Mouse (Mus musculus) layer of hippocampus, adult 8-10 months (tissue): Measurements from ENCODE around the gene Tns1. TPM values are rescaled to one million over a fixed set of nuclear protein-coding genes. Genes with fewer than 3 reads are reported as not detected.
A peak's percentile ranks its signal among the peaks of the same experiment; 100 is the strongest.
"Not testable (repeated sequence)": the region's sequence is repeated elsewhere in the genome, so short reads cannot be mapped to it uniquely, and the experiment has no call there.

ENCODE experiments used
- DNase-seq, 2 experiments: peaks; one replicate each; pipeline ENCODE4 v3.0.0; 2022; ENCODE audit warnings: low spot score in 2 of 2
- total RNA-seq, 4 experiments: library from RNA; stranded (reverse); gene quantifications; 2 replicates each; pipeline ENCODE4 v1.2.4; 2022

Tns1 gene
- total RNA-seq = 10 to 100 TPM; 44.4 to 54.8 (median 47.4) TPM

DNA sequence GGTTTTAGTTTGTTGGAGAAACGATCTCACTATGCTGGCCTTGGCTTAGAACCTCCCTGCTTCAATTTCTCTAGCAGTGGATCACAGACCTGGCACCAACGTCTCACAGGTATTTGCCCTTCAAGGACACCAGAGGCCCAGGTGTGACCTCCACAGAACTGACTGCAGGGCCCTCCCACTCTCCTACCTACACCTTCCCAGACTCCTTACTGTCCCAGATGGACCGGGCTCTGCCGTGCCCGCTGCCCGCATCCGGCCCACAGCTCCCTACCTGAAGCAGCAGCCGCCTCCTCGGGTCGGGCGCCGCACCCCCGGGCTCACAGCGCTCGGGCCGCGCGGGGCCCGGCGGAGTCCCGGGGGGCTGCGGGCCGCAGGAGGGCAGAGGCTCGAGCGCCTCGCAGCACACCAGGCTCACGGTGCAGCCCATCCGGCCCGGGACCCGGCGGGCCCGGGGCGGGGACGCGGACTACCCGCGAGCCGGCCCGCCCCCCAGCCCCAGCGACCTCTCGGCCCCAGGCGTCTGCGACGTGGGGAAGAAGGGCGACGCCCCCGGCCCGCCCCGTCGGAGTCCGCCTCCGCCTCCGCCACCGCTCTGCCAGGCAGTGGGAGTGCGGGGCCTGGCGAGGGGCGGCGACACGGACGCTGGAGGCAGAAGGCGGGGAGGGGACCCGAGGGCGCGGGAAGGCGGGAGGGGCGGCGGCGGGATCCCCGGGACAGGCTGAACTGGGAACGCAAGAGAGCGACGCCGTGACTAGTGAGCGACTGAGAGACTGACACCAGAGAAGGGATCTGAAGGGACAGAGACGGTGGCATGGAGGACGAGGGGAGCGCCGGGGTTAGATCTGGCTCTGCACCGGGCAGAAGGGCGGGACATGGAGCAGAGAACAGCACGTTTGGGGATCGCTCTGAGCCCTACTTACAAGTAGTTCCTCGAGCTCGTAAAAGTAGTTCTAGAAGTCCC, at the start of gene Tns1:
Gene Tns1, minus strand, starts transcription at position 429 of the 961 bp plus-strand sequence.
- DNase-seq = no peak

DNA sequence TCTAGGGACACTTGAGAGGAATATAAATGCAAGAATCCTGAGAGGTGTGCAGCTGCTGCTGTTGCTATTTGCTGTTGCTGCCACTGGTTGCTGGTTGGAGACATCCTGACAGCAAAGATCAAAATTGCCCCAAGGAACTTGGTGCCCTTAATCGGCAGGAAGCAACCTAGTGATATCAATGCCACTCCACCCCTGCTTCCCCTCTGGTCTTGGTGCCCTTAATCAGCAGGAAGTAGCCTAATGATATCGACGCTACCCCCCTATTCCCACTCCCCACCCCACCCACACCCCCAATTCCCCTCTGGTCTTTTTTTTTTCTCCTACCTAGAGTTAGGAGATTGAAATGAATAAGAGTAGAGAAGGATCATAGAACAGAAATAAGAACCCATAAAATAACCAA, 48.5 kb upstream of the Tns1 start:
- DNase-seq = no peak

DNA sequence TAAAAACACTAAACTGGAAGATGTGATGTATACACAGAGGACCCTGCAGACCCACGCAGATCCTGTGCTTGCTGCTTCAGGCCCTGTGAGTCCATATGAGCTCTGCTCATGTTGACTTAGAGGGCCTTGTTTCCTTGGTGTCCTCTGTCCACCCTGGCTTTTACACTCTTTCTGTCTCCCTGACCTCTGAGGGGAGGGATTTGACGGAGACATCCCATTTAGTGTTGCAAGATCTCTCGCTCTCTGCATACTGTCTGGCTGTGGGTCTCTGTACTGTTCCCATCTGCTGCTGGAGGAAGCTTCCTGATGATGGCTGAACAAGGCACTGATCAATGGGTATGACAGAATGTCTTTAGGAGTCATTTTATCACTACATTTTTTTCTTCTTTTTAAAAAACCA, 45.5 kb upstream of the Tns1 start:
- no peak for DNase-seq

DNA sequence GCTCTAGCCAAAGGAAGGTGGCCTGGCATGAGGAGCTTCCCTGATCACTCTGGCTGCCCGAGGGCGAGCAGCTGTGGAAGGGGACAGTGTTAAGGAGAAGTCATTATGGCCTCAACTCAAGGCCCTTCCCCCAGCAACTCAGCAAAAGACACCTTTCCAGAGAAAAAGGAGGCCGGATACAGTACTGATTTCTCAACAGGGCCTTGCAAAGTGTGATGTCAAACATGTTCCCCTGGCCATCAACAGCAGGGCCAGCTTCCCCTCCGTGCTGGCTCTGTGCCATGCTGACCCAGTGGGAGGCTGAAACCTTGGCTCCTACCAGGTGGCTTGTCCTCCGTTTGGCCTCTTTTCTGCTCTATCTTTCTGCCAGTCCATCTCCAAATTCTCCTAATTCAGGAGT, 42.9 kb upstream of the Tns1 start:
- DNase-seq = no peak

DNA sequence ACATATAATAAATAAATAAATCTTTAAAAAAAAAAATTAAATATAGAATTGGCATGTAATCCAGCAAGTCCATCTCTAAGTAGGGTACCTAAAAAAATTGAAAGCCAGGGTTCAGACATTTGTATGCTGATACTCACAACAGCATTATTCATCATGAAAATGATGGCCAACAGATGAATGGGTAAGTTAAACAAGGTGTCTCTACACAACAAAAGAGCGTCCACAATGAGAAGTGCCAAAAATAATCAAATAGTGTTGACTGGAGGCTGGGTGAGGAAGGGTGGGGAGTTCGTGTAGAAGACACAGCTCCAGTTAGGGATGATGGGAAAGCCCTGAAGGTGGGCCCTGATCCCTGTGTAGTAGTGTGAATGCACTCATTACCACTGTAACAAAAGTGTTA, 35.8 kb upstream of the Tns1 start:
- no peak for DNase-seq

DNA sequence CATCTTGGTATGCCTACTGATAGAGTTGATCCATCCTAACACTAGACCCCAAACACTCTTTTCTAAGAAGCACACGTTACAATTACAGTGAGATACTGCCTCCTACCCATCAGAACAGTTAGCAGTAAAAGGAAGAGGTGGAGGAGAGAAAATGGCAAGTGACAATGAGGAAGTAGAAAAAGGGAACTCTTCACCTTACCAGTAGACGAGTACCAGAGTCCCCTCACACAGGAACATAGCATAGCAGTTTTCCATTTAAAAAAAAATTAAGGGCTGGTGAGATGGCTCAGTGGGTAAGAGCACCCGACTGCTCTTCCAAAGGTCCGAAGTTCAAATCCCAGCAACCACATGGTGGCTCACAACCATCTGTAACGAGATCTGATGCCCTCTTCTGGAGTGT, 35.4 kb upstream of the Tns1 start:
- DNase-seq = not testable (repeated sequence)

DNA sequence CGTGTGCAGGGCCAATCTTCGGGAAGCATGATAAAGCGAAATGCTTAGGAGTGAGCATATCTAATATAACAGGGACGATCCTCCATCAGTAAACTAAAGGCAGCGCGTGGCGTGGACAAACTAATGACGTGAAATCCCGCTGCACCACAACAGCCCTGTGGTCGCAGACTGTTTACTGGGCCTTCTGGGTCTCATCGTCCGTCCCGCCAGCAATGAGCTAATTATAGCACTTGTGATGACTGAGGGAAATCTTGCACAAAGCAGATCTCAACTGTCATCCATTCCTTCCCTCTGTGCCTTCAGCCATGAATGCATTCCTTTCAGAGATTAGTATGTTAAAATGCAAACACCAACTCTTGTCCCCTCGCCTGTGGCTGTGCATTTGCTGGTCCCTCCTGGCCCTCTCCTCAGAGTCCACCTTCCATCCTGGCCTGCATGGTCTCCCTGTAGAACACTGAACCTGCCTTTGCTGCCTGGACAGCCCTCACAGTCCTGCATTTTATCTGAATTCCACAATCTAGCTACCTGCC, 32.2 kb upstream of the Tns1 start:
- no peak for DNase-seq

DNA sequence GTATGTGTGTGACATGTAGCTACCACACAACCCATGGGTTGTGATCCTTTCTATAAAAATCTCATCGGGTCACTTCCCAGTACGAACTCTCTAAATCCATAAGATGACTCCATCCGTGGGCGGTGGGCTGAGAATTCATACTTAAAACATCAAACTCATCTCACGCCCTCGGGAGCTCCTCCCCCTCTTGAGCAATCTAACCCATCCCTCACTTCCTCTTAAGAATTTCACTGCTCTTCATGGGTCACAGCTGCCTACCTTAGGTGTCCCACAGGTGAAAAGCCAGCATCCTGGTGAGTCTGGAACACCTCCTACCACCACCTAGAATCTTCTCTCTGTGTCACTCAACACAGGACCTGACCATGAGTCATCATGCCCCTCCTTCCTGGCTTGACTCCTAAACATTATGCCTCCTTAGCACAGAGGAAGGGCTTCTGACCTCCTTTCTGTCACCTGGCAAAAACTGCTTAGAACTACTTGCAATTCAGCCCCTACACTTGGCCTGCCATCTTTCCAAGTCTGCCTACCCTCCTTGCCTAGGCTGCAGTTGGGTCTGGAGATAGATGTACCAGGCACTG, 31.3 kb upstream of the Tns1 start:
- no peak for DNase-seq

DNA sequence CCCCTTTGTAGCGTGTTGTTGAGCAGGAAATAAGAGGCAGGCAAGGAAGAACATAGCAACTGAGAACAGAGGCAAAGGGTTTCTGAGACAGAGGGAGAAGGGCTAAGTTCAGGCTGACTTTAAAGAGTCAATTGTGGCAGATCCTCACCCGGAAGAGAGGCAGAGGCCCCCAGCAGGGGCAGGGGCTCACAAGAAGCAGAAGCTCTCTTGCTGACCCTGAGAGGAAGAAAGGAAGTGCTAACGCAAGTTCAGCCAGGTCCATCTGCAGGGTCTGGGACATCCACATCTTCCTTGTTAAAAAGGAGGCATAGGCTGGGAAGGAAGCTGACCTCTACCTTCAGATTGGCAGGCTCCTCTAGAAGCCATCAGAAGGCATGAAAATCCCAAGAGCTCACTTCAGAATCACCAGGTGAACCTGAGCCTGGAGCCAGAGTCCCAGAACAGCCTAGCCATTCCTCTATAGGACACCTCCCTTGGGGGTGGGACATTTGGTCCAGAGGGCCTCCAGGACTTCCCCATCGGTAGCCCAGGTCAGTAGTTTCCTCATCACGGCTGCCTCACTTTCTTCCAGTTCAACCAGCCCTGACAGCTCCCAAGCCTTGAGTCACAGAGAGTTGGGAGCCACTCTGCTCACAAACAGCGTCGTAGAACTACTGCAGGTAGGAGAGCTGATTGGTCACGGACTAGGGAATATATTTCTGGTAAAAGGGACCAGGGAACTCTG, 29.4 kb upstream of the Tns1 start, which contains the start of gene Cxcr2:
Gene Cxcr2, plus strand, starts transcription at position 529 of the 724 bp plus-strand sequence.
- no peak for DNase-seq

DNA sequence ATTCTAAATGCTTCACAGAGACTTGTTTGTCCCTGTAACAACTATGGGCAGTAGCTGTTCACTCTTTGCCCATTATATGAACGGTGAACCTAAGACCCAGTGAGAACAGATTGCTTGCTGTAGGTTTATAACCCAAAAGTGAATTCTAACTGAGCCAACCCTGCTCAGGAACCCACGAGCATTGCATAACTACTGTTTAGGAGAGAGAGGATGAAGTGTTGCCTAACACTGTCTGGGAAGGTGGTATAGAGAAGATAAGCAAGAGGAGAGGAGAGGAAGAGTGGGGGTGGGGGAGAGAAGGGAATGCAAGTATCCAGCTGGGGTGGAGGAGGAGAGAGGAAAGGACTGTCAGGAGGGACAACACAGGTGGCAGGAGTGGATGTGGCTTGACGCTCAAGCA, 26.8 kb upstream of the Tns1 start:
- no peak for DNase-seq

DNA sequence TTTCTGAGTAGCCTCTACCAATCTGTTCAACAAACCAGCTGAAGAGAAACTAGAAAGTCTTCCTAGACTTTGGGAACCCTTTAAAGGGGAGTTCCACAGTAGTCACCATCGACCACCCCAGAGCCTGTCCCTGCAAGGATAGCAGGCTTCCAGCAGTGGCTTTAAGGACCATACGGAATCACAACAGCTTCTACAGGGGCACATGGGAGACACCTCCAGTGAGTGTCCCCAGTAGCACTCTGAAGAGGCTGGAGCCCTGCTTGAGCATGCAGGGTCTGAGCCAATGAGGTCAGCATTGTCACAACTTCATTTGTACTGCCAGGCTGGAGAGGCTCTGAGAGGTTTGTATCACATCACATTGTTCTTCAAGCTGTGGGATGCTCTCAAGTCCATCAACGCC, 25.9 kb upstream of the Tns1 start:
- DNase-seq = no peak

DNA sequence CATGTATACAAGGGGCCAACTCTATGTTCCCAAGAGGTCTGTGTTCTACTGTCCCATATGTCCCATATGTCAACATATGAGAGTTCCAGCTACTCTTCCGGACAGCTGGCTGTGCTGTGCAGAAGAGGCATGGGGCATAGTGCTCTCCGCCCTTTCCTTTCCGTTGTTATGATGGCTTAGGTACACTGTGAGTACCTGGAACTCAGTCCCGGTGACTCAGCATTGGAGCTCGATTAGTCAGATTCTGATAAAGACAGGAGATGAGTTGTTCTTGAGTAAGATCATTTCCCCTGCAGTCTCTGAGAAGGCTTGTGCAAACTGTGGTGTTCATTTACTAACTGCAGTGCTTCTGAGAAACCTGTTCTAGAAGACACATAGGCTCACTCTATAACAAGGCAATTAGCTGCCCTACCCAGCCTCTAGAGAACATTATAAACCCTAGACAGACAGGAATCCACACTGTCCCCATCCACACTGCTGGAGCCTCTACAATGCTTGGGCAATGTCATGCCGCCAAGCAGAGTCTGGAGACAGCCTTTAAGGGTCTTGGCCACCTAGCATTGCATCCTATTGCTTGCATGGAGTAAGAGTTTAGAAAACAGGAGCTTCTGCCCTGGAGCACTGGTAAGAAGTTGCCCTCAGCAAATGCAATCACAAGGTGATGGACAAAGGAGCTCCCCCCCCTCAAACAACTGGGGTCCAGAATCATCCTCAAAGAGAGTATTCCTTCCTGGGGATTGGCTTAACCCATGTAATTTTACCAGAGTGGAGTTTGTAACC, 25.0 kb upstream of the Tns1 start:
- DNase-seq = no peak

DNA sequence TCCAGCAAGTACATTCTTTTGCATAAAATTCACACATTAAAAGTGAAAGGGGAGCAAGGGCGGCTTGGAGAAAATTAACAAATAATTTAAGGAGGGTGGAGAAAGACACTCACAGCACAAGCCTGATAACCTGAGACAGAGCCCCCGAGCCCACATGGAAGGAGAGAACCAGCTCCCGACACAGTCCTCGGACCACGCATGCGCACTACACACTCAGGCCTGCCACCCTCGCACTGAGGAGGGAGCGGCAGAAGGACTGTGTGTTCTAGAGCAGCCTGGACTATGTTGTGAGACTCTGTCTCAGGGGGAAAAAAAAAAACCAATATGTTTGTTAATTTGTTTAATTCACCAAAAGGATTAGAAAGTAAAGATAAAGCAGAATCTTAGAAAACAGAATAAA, 17.5 kb upstream of the Tns1 start:
- DNase-seq = peak in 1 of 2 experiments; percentile 34

DNA sequence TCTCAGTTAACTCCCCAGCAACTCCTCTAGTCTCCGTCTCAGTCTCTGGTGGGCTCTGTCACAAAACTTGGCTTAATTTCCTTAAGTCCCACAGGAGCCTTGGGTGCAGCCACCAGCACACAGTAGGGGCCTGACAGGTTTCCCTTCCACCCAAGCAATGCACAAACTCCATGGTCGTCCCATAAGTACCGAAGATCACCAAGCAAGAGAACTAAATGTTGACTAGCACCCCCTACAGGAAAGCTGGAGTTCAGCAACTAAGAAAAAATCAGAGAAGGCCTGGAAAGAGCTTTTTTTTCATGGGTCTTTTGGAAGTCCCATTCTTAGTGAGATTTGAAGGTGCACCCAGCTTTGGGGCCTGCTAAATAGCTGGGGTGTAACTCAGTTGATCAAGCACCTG, 15.2 kb upstream of the Tns1 start:
- DNase-seq = no peak

DNA sequence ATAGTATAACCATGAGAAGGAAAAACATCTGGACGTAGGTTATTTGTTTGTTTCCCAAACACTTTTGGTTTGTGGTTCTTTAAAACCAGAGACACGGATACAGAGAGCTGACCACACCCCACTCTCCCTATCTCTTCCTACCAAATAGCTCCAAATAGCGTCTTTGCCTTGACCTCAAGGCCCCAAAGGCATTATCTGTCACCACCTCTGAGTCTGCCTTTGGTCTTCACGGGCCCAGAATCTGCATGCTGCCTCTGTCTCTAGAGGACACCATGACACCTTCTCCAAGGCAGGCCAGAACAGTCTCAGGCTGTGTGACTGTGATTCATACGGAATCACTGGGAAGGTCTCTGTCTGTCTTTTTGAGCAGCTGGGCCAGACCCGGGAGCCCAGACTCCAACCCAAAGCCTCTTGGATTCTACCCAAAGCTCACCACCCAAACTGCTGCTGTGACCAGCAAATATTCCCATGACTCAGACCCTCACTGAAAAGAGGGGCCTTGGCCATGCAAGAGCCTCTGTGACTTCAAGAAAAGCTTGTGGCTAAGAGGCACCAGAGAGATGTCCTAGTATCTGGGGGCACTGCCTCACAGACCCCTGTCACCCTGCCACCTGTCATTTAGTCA, 11.2 kb upstream of the Tns1 start:
- no peak for DNase-seq

DNA sequence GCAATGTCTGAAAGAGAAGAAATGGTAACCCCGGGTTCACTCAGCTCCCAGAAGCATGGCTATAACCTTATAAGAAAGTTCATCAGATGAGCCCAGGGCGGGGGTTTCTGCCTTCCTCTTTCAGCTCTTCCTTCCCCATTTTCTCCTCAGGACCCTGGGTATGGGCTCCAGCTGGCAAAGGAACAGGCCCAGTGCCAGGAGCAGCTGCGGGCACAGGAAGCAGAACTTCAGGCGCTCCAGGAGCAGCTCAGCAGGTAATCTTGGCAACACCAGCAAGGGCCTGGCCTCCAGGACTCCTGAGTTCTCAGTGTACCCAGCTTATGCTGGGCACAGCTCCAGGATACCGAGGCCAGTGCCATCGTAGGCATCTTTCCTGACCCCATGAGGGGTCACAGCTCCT, 9.7 kb upstream of the Tns1 start:
- DNase-seq = no peak

DNA sequence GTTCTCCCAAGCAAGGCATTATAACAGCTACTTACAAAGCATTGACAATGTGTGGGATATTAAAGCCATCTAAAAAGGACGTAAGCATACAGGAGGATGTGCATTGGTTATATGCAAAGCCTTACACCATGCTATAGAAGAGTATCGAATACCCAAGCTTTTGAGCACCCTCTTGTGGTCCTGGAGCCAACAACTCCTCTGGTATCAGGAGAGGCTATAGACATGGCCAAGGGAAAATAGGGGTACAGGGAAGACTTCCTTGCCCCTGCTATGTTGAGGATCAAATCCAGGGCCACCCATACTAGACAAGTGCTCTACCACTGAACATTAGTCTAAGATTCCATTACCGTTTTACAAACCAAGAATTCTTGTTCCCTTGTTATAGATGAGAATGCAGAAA, 7.8 kb upstream of the Tns1 start:
- no peak for DNase-seq

DNA sequence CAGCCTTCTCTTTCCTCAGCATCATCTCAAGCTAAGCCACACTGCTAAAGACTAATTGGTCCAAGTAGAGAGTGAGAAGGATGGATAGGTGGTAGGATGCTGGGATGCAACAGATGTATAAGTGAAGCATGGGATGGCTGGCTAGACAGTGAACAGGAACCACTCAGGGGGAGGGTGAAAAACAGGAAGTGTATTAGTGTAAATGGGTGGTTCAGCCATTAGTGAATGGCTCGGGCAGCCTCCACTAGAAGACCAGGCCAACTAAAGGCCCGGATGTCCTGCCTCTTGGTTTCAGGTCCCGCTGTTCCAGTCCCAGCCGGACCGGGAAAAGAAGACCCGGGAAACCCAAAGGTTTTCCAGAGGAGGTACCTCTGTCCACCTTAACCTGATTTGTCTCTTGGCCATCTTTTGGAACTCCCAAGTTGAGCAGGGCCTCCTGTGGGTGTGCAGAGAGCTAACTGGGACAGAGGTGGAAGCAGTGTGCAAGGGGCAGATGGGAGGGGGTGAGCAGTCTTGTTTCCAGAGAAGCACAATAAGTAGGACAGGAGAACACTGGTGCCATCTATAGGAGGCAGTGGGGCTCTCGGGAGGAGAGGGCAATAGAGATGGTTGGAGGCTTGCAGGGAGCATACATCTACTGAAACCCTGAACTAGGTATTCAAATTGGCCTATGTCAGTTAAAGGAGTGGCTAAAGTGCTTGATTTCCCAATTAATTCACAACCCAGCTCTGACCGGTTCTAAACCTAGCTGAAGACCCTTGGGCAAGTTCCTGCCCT, 6.8 kb upstream of the Tns1 start:
- DNase-seq = no peak

DNA sequence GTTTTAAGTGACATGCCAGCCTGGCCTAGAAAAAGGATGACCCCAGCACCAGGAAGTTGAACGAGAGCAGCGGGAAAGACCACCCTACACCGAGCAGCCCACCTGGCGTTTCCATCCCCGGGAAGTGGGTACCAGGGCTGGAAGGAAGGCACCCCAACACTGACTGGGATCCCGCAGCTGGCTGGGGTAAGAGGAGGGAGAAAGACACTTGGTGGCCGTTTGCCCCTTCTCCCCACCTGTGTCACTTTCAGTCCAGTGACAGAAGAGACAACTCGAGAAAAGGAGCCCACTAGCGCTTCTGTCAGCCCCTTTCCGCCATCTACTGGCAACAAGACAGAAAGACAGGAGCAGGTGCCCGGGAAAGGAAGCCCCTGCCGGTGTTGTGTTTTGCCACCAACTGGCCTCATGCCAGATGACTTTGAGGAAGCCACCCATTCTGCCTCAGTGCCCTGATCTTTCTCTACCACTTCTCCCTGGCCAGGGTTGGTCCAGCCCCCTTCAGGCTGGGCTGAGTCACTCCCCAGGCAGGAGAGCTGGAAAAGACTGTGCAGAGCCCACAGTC, 823 bp upstream of the Tns1 start, which contains the start of gene Rufy4:
Gene Rufy4, plus strand, starts transcription at position 551 of the 562 bp plus-strand sequence.
- peak; percentile 22 to 45 for DNase-seq
